Mouse (Mus musculus): ENCODE results near the gene Vrk1.

The Vrk1 gene

GRCm38 (mm10) chr12:106040259-106040658, 30.2 kb downstream of the Vrk1 start:
- no peak for DNase-seq (ENCODE audit: low read depth, low spot score)

GRCm38 (mm10) chr12:106046143-106046795, 36.2 kb downstream of the Vrk1 start:
- no peak for DNase-seq (ENCODE audit: low read depth, low spot score)

- DNase-seq (ENCODE audit: low read depth, low spot score) = no peak
Measured at GRCm38 (mm10) chr12:106052271-106052670, 42.2 kb downstream of the Vrk1 start.

GRCm38 (mm10) chr12:106055799-106056198, 45.8 kb downstream of the Vrk1 start:
- DNase-seq (ENCODE audit: low read depth, low spot score) = peak; percentile 85

- DNase-seq (ENCODE audit: low read depth, low spot score) = no peak
Measured at GRCm38 (mm10) chr12:106059873-106060573, 50.0 kb downstream of the Vrk1 start.

GRCm38 (mm10) chr12:106070434-106071155, 60.6 kb downstream of the Vrk1 start:
- DNase-seq (ENCODE audit: low read depth, low spot score) = no peak

- DNase-seq (ENCODE audit: low read depth, low spot score) = peak; percentile 63
Measured at GRCm38 (mm10) chr12:106071575-106072166, 61.6 kb downstream of the Vrk1 start.

GRCm38 (mm10) chr12:106074371-106075155, 64.5 kb downstream of the Vrk1 start:
- no peak for DNase-seq (ENCODE audit: low read depth, low spot score)

- no peak for DNase-seq (ENCODE audit: low read depth, low spot score)
Measured at GRCm38 (mm10) chr12:106076131-106076530, 66.1 kb downstream of the Vrk1 start.

- DNase-seq (ENCODE audit: low read depth, low spot score) = no peak
Measured at GRCm38 (mm10) chr12:106080511-106080910, 70.5 kb downstream of the Vrk1 start.

- peak; percentile 53 for DNase-seq (ENCODE audit: low read depth, low spot score)
Measured at GRCm38 (mm10) chr12:106080945-106081747, 71.1 kb downstream of the Vrk1 start.

GRCm38 (mm10) chr12:106081748-106082140, 71.7 kb downstream of the Vrk1 start:
- DNase-seq (ENCODE audit: low read depth, low spot score) = no peak

GRCm38 (mm10) chr12:106082191-106082957, 72.3 kb downstream of the Vrk1 start:
- DNase-seq (ENCODE audit: low read depth, low spot score) = no peak

GRCm38 (mm10) chr12:106082958-106083381, 72.9 kb downstream of the Vrk1 start:
- no peak for DNase-seq (ENCODE audit: low read depth, low spot score)

- no peak for DNase-seq (ENCODE audit: low read depth, low spot score)
Measured at GRCm38 (mm10) chr12:106084126-106084525, 74.1 kb downstream of the Vrk1 start.

- DNase-seq (ENCODE audit: low read depth, low spot score) = no peak
Measured at GRCm38 (mm10) chr12:106094827-106095226, 84.8 kb downstream of the Vrk1 start.

- DNase-seq (ENCODE audit: low read depth, low spot score) = no peak
Measured at GRCm38 (mm10) chr12:106102003-106102402, 92.0 kb downstream of the Vrk1 start.

GRCm38 (mm10) chr12:106102726-106103643, 93.0 kb downstream of the Vrk1 start:
- DNase-seq (ENCODE audit: low read depth, low spot score) = no peak

GRCm38 (mm10) chr12:106107272-106107671, 97.2 kb downstream of the Vrk1 start:
- DNase-seq (ENCODE audit: low read depth, low spot score) = no peak

Data from forelimb bud, embryonic 11.5 days (tissue).